Mouse (Mus musculus) thymus, postnatal 4 days (tissue): ENCODE measurements around the gene Ergic2.
"Not testable (repeated sequence)": the region's sequence is repeated elsewhere in the genome, so short reads cannot be mapped to it uniquely, and the experiment has no call there.

Experiments
- DNase-seq: peaks from one replicate; pipeline ENCODE4 v3.0.0; 2021

Ergic2 gene

DNA sequence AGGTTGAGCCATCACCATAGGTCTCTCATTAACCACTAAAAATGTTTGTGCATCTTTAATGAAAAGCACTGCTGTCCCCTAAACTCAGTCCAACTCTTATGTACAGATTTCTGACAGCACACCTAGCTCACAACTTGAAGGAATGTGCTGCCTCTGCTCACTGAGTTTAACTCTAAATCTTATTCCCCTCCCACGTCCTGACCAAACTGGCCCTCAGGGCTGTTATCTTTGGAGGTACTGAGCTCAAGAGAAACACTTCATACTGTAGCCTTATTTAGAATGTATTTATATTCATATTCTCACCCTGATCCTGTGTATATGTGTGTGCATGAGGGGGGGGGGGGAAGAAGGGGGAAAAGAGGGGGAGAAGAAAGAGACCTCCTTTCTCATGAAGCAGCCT, 4.7 kb downstream of the Ergic2 start:
- DNase-seq = no peak

DNA sequence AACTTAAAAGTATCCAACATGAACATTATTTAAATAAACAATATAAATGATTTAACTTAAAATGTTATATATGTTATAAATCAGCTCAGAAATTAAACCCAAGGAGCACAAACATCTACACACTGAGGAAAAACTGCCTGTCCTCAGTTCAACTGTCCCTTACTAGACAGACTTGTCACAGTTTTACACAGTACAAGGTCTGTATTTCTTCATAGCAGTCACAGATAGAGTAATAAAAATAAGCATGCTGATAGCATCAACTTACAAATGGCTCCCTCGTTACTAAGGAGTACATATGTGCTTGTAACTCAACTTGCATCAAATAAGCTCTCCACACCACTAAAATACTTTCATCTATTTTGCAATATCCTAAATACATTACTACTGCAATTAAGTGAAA, 7.0 kb downstream of the Ergic2 start:
- DNase-seq = no peak

GRCm38 (mm10) chr6:148199729-148200128, 12.4 kb downstream of the Ergic2 start:
- DNase-seq = no peak

GRCm38 (mm10) chr6:148199177-148199576, 13.0 kb downstream of the Ergic2 start:
- DNase-seq = no peak

GRCm38 (mm10) chr6:148193972-148194701, 18.0 kb downstream of the Ergic2 start:
- no peak for DNase-seq

- DNase-seq = no peak
These were observed 26.5 kb downstream of the Ergic2 start for GRCm38 (mm10) chr6:148185694-148186093.

- no peak for DNase-seq
These were observed 39.3 kb downstream of the Ergic2 start for GRCm38 (mm10) chr6:148172904-148173303.

DNA sequence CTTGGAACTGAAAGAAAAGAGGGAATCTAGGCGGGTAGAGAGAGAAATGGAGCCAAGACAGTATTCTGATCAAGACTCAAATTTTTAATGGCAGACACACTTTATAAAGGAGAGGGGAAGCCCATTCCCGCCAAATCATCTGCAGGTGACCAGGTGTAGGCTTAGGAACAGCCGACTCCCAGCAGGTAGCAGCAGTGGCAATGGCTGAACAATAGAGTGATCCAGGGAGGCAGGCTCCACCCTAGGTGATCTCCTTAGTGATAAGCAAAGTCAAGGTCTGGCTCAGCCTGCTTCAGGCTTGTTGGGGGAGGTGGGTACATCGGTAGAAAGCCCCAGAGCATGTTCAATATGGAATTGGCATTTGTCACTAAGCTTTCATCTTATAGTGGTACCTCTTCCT, 59.9 kb downstream of the Ergic2 start:
- DNase-seq = not testable (repeated sequence)

DNA sequence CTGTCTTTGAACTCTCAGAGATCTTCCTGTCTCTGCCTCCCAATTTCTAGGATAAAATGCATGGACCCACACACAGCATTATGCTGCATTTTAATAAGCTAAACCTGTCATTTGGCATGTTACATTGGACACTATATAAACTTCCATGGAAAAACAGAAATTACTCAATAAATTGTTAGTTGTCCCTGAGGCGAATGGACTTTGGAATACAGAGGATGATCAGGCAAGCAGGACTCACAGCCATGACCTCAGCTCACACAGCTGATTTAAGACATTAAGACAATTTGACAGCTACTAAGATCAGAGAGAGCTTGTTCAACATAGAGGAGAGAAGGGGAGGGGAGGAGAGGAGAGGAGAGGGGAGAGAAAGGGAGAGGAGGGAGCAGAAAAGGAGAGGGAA, 69.8 kb downstream of the Ergic2 start:
- no peak for DNase-seq

- no peak for DNase-seq
These were observed 70.3 kb downstream of the Ergic2 start for GRCm38 (mm10) chr6:148141874-148142273.

DNA sequence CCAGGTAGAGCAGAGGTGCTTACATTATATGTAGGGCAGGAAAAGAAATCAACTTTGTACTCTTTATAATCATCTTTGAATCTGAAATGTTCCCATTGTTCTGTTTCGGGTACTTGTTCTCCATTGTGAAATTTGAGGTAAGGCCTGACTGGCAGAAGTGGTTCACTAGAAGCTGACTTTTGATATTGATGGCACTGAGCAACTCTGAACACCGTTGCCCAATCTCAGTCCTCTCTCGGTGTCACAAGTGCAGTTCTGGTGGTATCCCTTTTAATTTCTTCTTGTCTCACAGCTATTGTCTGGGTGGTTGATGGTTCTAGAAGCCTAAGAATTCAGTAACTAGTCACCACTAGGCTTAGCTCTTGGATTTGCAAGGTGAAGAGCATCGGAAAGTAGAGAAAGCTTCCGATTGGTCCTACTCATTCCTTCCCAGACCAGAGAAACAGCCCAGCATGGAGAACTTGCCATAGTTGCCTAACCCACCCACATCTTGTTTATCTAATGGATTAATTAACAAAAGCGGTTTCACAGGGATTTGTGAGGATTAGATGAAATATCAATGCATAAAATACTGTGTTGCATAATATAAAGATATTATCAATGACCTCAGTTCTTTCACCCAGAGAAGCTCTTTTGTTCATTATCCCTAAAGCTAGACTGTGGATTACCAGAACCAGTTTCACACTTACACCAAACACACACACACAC, 72.7 kb downstream of the Ergic2 start:
- no peak for DNase-seq

DNA sequence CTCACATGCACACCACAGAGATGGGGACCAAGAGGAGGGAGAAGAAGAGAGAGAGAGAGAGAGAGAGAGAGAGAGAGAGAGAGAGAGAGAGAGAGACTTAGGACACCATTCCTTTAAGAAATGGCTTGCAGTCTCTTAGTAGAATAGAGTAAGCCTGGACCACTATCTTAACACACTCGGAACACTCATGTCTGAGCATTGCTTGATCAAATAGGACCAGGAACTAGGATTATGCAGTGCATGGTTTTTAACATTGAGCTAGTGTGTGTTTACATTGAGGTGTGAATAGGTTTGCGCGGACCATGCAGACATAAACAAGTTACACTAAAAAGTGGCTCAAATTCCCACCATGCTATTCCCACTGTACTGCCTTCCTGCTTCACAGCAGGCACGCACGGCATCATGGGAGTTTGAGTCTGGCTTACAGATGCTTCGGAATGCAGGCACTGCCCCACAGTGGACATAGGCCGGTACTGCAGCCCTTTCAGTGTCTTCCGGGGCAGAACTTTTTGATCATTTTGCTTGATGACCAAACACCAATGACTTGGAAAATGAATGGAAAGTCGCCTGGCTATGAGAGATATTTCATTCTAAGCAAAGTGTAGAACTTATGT, 76.3 kb downstream of the Ergic2 start:
- peak; percentile 69 for DNase-seq

DNA sequence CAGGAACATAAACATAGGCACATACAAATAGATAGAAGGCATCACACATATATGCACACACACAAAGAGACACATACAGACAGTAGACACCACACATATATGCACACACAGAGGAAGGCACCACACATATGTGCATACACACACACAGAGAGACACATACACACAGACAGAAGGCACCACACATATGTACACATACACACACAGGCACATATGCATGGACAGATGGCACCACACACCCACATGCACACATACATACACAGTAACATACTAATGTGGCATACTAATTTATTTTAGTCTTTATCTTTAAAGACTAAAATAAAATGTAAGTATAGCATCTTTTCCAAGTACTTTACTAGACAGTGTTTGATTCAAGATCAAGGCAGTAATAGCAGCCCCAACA, 78.6 kb downstream of the Ergic2 start:
- no peak for DNase-seq

DNA sequence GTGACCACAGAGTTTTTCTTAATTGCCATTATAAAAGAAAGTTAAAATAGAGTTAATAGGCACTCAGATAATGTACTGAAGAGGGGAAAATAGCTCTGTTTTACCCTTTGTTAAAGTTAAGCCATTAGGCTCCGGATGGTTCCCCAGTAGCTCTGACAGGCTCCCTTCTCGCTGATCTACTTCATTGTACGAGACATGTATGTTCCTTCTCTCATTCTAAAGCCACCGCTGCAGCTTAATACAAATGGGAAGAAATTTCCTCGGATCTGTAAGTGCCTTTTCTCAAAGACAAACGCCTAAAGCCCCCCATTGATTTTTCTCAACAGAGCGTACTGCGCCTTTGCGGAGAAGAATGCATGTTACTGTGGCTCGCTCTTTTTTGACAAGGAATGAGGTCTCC, 79.9 kb downstream of the Ergic2 start:
- DNase-seq = no peak
